Mouse (Mus musculus) heart, adult 2 months (tissue): ENCODE measurements around the gene Tmem170b.

ENCODE experiments used
- CTCF ChIP-seq: fragments of 200-600 bp; IDR thresholded peaks from 2 replicates; pipeline ENCODE4 v1.8.1; 2022; ENCODE audit warnings: antibody characterized with exemption, mild to moderate bottlenecking, moderate library complexity
- POLR2A ChIP-seq: fragments of 200-500 bp; IDR thresholded peaks from 2 replicates; pipeline ENCODE4 v1.6.1; 2011; ENCODE audit warnings: mild to moderate bottlenecking, low read depth, low read length, control low read depth; ENCODE audit not compliant: insufficient read depth

GRCm38 (mm10) chr13:41596678-41597077 is 9.0 kb upstream of the Tmem170b start:
- TF ChIP-seq CTCF = no peak
- no peak for TF ChIP-seq POLR2A
